Mouse (Mus musculus): Measurements from ENCODE around the gene Timp3. TPM values are rescaled to one million over a fixed set of nuclear protein-coding genes. Genes with fewer than 3 reads are reported as not detected.
A peak's percentile ranks its signal among the peaks of the same experiment; 100 is the strongest.

Timp3 gene
- polyA plus RNA-seq, 1 experiment from 2014 or later: 33.2 TPM

DNA sequence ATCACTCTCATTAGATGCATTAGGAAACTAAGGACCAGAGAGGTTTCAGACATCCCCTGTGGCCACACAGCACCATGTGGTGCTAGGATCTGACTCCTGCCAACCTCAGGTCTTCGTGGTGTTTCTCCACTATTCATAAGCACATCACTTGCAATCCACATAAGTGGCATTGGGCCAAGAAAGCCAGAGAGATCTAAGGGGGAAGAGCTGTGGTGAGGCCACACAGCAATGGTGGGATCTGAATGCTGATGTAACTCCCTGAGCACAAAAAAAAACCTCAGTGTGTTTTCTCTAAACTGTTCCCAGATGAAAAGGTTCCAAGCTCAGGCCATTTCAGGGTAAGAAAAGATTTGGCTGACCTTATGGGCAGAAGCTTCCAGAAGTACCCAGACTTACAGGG, 36.3 kb downstream of the Timp3 start:
- Histone ChIP-seq H3K27ac (ENCODE audit: low read depth, low read length) (no peak overlapping the region), H3K4me3 (ENCODE audit: low read depth, low read length) (no peak overlapping the region), H3K36me3 (ENCODE audit: control insufficient read depth, insufficient read depth, low read length) (no peaks in the 10 kb centered on the region), H3K9ac (ENCODE audit: low read depth, low read length) (no peak overlapping the region), H3K9me3 (ENCODE audit: control insufficient read depth, low read length) (no peaks in the 10 kb centered on the region), H3K4me2 (no peak overlapping the region), H3K4me1 (replicated peaks; ENCODE audit: control insufficient read depth, insufficient read depth, low read length) (peaks cover 50% of the 10 kb centered on the region), H3K27me3 (replicated peaks; ENCODE audit: control insufficient read depth, insufficient read depth, low read length) (no peaks in the 10 kb centered on the region)
- ATAC-seq (replicated peaks; ENCODE audit: low FRiP score): no peak
- DNase-seq (ENCODE audit: low spot score): no peak
- 74% methylated on average over 1 of the region's 1 CpGs for whole genome bisulfite sequencing

DNA sequence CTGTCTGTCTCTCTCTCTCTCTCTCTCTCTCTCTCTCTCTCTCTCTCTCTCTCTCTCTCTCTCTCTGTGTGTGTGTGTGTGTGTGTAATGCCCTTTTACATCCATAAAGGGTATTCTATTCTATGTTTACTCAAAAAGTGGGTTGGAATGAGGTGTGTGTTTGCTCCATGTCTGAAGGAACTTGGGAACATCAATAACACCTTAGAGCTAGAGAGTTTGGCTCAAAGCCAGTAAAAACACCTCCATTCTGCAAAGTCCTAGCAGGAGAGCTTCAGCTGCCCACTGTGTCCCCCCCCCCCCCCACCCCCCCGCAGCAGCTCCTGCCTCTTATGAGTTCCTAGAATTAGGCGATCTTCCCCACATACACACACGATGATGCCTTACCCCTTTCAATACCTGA, 37.1 kb downstream of the Timp3 start:
- WGBS: 78% methylated on average over 3 of the region's 3 CpGs
- H3K9ac ChIP-seq (ENCODE audit: low read depth, low read length): no peak overlapping the region
- no peaks in the 10 kb centered on the region for H3K27me3 ChIP-seq (replicated peaks; ENCODE audit: control insufficient read depth, insufficient read depth, low read length)
- DNase-seq (ENCODE audit: low spot score): no peak
- H3K27ac ChIP-seq (ENCODE audit: low read depth, low read length): no peak overlapping the region
- peaks cover 51% of the 10 kb centered on the region for H3K4me1 ChIP-seq (replicated peaks; ENCODE audit: control insufficient read depth, insufficient read depth, low read length)
- no peaks in the 10 kb centered on the region for H3K9me3 ChIP-seq (ENCODE audit: control insufficient read depth, low read length)
- no peak overlapping the region for H3K4me2 ChIP-seq
- no peak for ATAC-seq (replicated peaks; ENCODE audit: low FRiP score)
- no peak overlapping the region for H3K4me3 ChIP-seq (ENCODE audit: low read depth, low read length)
- H3K36me3 ChIP-seq (ENCODE audit: control insufficient read depth, insufficient read depth, low read length): no peaks in the 10 kb centered on the region

DNA sequence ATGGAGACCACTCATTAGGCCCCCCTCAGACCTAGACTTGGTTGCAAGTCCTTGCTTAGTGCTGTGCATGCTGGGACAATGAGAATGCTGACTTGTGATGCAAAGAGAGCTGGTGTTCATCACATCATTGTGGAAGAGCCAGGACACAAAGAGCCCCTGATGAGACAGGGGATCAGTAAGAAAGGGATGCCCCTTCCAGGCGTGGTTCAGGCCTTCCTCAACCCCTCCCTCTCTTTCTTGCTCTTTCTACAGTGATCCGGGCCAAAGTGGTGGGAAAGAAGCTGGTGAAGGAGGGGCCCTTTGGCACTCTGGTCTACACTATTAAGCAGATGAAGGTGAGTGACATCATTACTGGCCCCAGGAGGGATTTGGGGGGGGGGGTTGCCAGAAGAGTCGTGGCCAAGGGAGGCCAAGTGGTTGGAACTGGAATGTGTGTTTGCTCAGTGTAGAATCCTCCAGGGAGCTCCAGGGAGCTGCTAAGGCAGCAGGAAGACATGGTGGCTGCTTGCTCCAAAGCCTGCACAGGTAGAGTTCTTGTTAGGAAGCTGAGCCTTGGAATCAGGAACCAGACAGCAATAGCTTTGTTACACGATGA, 38.0 kb downstream of the Timp3 start:
- Histone ChIP-seq H3K4me3 (ENCODE audit: low read depth, low read length) (no peak overlapping the region), H3K4me2 (no peak overlapping the region), H3K9ac (ENCODE audit: low read depth, low read length) (no peak overlapping the region), H3K27me3 (replicated peaks; ENCODE audit: control insufficient read depth, insufficient read depth, low read length) (no peaks in the 10 kb centered on the region), H3K9me3 (ENCODE audit: control insufficient read depth, low read length) (no peaks in the 10 kb centered on the region), H3K36me3 (ENCODE audit: control insufficient read depth, insufficient read depth, low read length) (no peaks in the 10 kb centered on the region), H3K4me1 (replicated peaks; ENCODE audit: control insufficient read depth, insufficient read depth, low read length) (peaks cover 51% of the 10 kb centered on the region), H3K27ac (ENCODE audit: low read depth, low read length) (no peak overlapping the region)
- 75% methylated on average over 4 of the region's 4 CpGs for WGBS
- no peak for DNase-seq (ENCODE audit: low spot score)
- no peak for ATAC-seq (replicated peaks; ENCODE audit: low FRiP score)

GRCm38 (mm10) chr10:86339121-86339520, 38.9 kb downstream of the Timp3 start:
- ATAC-seq (replicated peaks; ENCODE audit: low FRiP score) (no peak), DNase-seq (ENCODE audit: low spot score) (no peak)
- Histone ChIP-seq H3K4me3 (ENCODE audit: low read depth, low read length) (no peak overlapping the region), H3K9me3 (ENCODE audit: control insufficient read depth, low read length) (no peaks in the 10 kb centered on the region), H3K4me1 (replicated peaks; ENCODE audit: control insufficient read depth, insufficient read depth, low read length) (peaks cover 46% of the 10 kb centered on the region), H3K4me2 (no peak overlapping the region), H3K27me3 (replicated peaks; ENCODE audit: control insufficient read depth, insufficient read depth, low read length) (no peaks in the 10 kb centered on the region), H3K36me3 (ENCODE audit: control insufficient read depth, insufficient read depth, low read length) (no peaks in the 10 kb centered on the region), H3K9ac (ENCODE audit: low read depth, low read length) (no peak overlapping the region), H3K27ac (ENCODE audit: low read depth, low read length) (no peak overlapping the region)
- WGBS: 86% methylated on average over 4 of the region's 4 CpGs

GRCm38 (mm10) chr10:86339649-86340379, 39.6 kb downstream of the Timp3 start:
- no peak overlapping the region for H3K4me3 ChIP-seq (ENCODE audit: low read depth, low read length)
- peak overlapping the region; percentile 23 for H3K27ac ChIP-seq (ENCODE audit: low read depth, low read length)
- H3K4me1 ChIP-seq (replicated peaks; ENCODE audit: control insufficient read depth, insufficient read depth, low read length): peaks cover 46% of the 10 kb centered on the region
- H3K9ac ChIP-seq (ENCODE audit: low read depth, low read length): no peak overlapping the region; the same call in 1 of the 2 replicates
- no peaks in the 10 kb centered on the region for H3K36me3 ChIP-seq (ENCODE audit: control insufficient read depth, insufficient read depth, low read length)
- DNase-seq (ENCODE audit: low spot score) (no peak), ATAC-seq (replicated peaks; ENCODE audit: low FRiP score) (peak; percentile 51)
- WGBS: 54% methylated on average over 2 of the region's 2 CpGs
- no peaks in the 10 kb centered on the region for H3K9me3 ChIP-seq (ENCODE audit: control insufficient read depth, low read length)
- no peak overlapping the region for H3K4me2 ChIP-seq
- H3K27me3 ChIP-seq (replicated peaks; ENCODE audit: control insufficient read depth, insufficient read depth, low read length): no peaks in the 10 kb centered on the region

DNA sequence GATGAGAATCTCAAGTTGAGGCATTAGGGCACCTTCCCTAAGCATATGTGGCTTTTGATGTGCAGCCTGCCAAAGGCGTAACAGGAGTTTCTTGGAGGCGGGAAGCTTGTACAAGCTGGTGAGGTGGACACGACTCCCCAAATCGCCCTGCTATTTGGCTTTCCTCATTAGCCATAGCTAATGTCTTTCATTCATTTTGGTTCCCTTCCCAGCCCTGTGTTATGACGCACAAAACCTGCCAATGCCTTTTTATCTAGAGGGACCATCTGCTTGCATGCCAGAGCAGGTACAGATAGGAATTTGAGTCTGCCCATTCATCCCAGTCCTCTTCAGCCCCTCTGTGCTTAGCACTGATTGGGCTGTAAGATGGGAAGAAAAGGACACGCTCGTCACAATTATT, 40.2 kb downstream of the Timp3 start:
- Histone ChIP-seq H3K4me1 (replicated peaks; ENCODE audit: control insufficient read depth, insufficient read depth, low read length) (peaks cover 46% of the 10 kb centered on the region), H3K9me3 (ENCODE audit: control insufficient read depth, low read length) (no peaks in the 10 kb centered on the region), H3K36me3 (ENCODE audit: control insufficient read depth, insufficient read depth, low read length) (no peaks in the 10 kb centered on the region), H3K27me3 (replicated peaks; ENCODE audit: control insufficient read depth, insufficient read depth, low read length) (no peaks in the 10 kb centered on the region), H3K4me3 (ENCODE audit: low read depth, low read length) (no peak overlapping the region), H3K4me2 (no peak overlapping the region), H3K27ac (ENCODE audit: low read depth, low read length) (peak overlapping the region; percentile 23; the same call in 1 of the 2 replicates), H3K9ac (ENCODE audit: low read depth, low read length) (no peak overlapping the region)
- DNase-seq (ENCODE audit: low spot score): no peak
- peak; percentile 61 for ATAC-seq (replicated peaks; ENCODE audit: low FRiP score)
- whole genome bisulfite sequencing: 66% methylated on average over 7 of the region's 7 CpGs

GRCm38 (mm10) chr10:86340991-86341527, 40.9 kb downstream of the Timp3 start:
- Histone ChIP-seq H3K4me3 (ENCODE audit: low read depth, low read length) (no peak overlapping the region), H3K9ac (ENCODE audit: low read depth, low read length) (no peak overlapping the region), H3K4me2 (no peak overlapping the region), H3K27me3 (replicated peaks; ENCODE audit: control insufficient read depth, insufficient read depth, low read length) (no peaks in the 10 kb centered on the region), H3K4me1 (replicated peaks; ENCODE audit: control insufficient read depth, insufficient read depth, low read length) (peaks cover 46% of the 10 kb centered on the region), H3K27ac (ENCODE audit: low read depth, low read length) (no peak overlapping the region; the same call in 1 of the 2 replicates), H3K36me3 (ENCODE audit: control insufficient read depth, insufficient read depth, low read length) (no peaks in the 10 kb centered on the region), H3K9me3 (ENCODE audit: control insufficient read depth, low read length) (no peaks in the 10 kb centered on the region)
- WGBS: 77% methylated on average over 3 of the region's 3 CpGs
- ATAC-seq (replicated peaks; ENCODE audit: low FRiP score) (no peak), DNase-seq (ENCODE audit: low spot score) (no peak)

DNA sequence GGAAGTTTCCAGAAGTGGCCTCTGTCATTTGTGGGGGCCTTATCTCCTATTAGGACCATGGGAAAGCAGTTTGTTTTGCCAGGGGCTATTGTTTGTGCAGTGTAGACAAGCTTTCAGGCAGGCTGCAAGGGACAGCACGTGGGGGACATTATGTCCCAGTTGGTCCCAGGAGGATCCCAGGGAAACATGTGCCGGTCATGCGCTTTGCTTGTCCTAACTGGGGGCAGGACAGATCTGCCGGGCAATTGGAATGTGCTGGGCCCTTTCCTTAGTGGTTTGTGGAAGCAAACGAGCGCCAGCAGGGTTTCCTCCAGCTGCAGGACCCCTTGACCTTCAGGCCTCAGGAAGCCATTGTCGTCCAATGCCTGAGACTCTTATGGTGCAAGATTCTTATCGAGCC, 41.4 kb downstream of the Timp3 start:
- DNase-seq (ENCODE audit: low spot score) (no peak), ATAC-seq (replicated peaks; ENCODE audit: low FRiP score) (no peak)
- H3K27me3 ChIP-seq (replicated peaks; ENCODE audit: control insufficient read depth, insufficient read depth, low read length): no peaks in the 10 kb centered on the region
- H3K9me3 ChIP-seq (ENCODE audit: control insufficient read depth, low read length): no peaks in the 10 kb centered on the region
- peaks cover 42% of the 10 kb centered on the region for H3K4me1 ChIP-seq (replicated peaks; ENCODE audit: control insufficient read depth, insufficient read depth, low read length)
- no peak overlapping the region for H3K4me2 ChIP-seq
- H3K4me3 ChIP-seq (ENCODE audit: low read depth, low read length): no peak overlapping the region
- 50% methylated on average over 8 of the region's 8 CpGs for WGBS
- H3K27ac ChIP-seq (ENCODE audit: low read depth, low read length): peak overlapping the region; percentile 67
- H3K36me3 ChIP-seq (ENCODE audit: control insufficient read depth, insufficient read depth, low read length): no peaks in the 10 kb centered on the region
- H3K9ac ChIP-seq (ENCODE audit: low read depth, low read length): no peak overlapping the region

GRCm38 (mm10) chr10:86342151-86342550, 42.0 kb downstream of the Timp3 start:
- Histone ChIP-seq H3K4me1 (replicated peaks; ENCODE audit: control insufficient read depth, insufficient read depth, low read length) (peaks cover 41% of the 10 kb centered on the region), H3K9me3 (ENCODE audit: control insufficient read depth, low read length) (no peaks in the 10 kb centered on the region), H3K9ac (ENCODE audit: low read depth, low read length) (0 out of 2 replicates have a peak overlapping the region, but pooled peaks have one; percentile 13), H3K27ac (ENCODE audit: low read depth, low read length) (peak overlapping the region; percentile 67), H3K4me2 (no peak overlapping the region), H3K27me3 (replicated peaks; ENCODE audit: control insufficient read depth, insufficient read depth, low read length) (no peaks in the 10 kb centered on the region), H3K36me3 (ENCODE audit: control insufficient read depth, insufficient read depth, low read length) (no peaks in the 10 kb centered on the region), H3K4me3 (ENCODE audit: low read depth, low read length) (no peak overlapping the region)
- ATAC-seq (replicated peaks; ENCODE audit: low FRiP score): no peak
- DNase-seq (ENCODE audit: low spot score): no peak
- 74% methylated on average over 4 of the region's 4 CpGs for WGBS
